ENCODE assay signal across 8 mouse cellular contexts in genomic region chr3:101212403-101213211, GRCm38 (mm10).
DNase-seq lines count a peak whose midpoint lies in the region; ATAC-seq and TF ChIP-seq lines count a peak whose summit lies in the region.

No protein-coding gene starts in this region.

- WGBS in intestine, postnatal 0 days = 14% methylated on average over 12 of the region's 12 CpGs
- WGBS in neural tube, embryonic 11.5 days = 6% methylated on average over 12 of the region's 12 CpGs

- no peaks in the 10 kb centered on the region for H3K36me3 ChIP-seq in intestine, postnatal 0 days (ENCODE audit: control insufficient read depth, insufficient read depth)
- H3K36me3 ChIP-seq in neural tube, embryonic 11.5 days (ENCODE audit: control insufficient read depth, insufficient read depth, low read length) = no peaks in the 10 kb centered on the region

- H3K9ac ChIP-seq in intestine, postnatal 0 days (ENCODE audit: low read depth, low read length) = peak overlapping the region; percentile 17; the same call in 1 of the 2 replicates
- H3K9ac ChIP-seq in neural tube, embryonic 11.5 days (ENCODE audit: low read length) = peak overlapping the region; percentile 36

- peak; percentile 53 for ATAC-seq in intestine, postnatal 0 days
- ATAC-seq in neural tube, embryonic 11.5 days (ENCODE audit: insufficient read depth, low FRiP score, low TSS enrichment) = peak; percentile 85

- H3K27me3 ChIP-seq in intestine, postnatal 0 days (replicated peaks; ENCODE audit: control insufficient read depth, insufficient read depth, low read length) = no peaks in the 10 kb centered on the region
- no peaks in the 10 kb centered on the region for H3K27me3 ChIP-seq in neural tube, embryonic 11.5 days (ENCODE audit: control insufficient read depth, insufficient read depth, low read length)

- TF ChIP-seq CTCF in intestine, postnatal 0 days (IDR thresholded peaks at IDR 0.05; ENCODE audit: low read depth) = no peak

- peak; percentile 25 for DNase-seq in adrenal gland, adult 2 months
- no peak for DNase-seq in adrenal gland, adult 18-20 months (ENCODE audit: low spot score in 2 of 2)
- peak; percentile 14 for DNase-seq in right cerebral cortex, adult 18-20 months
- no peak for DNase-seq in right cerebral cortex, postnatal 36 days (ENCODE audit: low spot score in 2 of 2)
- DNase-seq in heart, adult 9 months (ENCODE audit: low spot score in 2 of 2) = peak; percentile 48 to 60
- peak; percentile 60 for DNase-seq in neural tube, embryonic 11.5 days (ENCODE audit: low spot score)
- DNase-seq in spleen, postnatal 36 days (ENCODE audit: low spot score in 2 of 2) = no peak

- no peaks in the 10 kb centered on the region for H3K9me3 ChIP-seq in intestine, postnatal 0 days (ENCODE audit: control insufficient read depth)
- H3K9me3 ChIP-seq in neural tube, embryonic 11.5 days (ENCODE audit: control insufficient read depth, low read length) = no peaks in the 10 kb centered on the region

- peak overlapping the region; percentile 44 for H3K4me2 ChIP-seq in intestine, postnatal 0 days (replicated peaks; ENCODE audit: low read depth)
- peak overlapping the region; percentile 29; the same call in 1 of the 2 replicates for H3K4me2 ChIP-seq in neural tube, embryonic 11.5 days (ENCODE audit: low read depth)

- no peak overlapping the region for H3K4me3 ChIP-seq in intestine, postnatal 0 days (ENCODE audit: low read depth, low read length)
- H3K4me3 ChIP-seq in neural tube, embryonic 11.5 days (ENCODE audit: low read depth, low read length) = no peak overlapping the region

- H3K4me1 ChIP-seq in intestine, postnatal 0 days (replicated peaks; ENCODE audit: control insufficient read depth, insufficient read depth, low read length) = peaks cover 8% of the 10 kb centered on the region
- H3K4me1 ChIP-seq in neural tube, embryonic 11.5 days (ENCODE audit: control insufficient read depth, insufficient read depth, low read length) = peaks cover 18% of the 10 kb centered on the region

- H3K27ac ChIP-seq in intestine, postnatal 0 days (ENCODE audit: low read depth, low read length) = peak overlapping the region; percentile 54; the same call in 1 of the 2 replicates
- H3K27ac ChIP-seq in neural tube, embryonic 11.5 days (ENCODE audit: low read depth, low read length) = peak overlapping the region; percentile 80

Comparison
In these comparisons a context has a peak if more than half of its experiments do, and no peak if none do; other contexts are left out.
1. DNase-seq: peak in adrenal gland, adult 2 months (single experiment), right cerebral cortex, adult 18-20 months (single experiment), heart, adult 9 months (2 of 2) and neural tube, embryonic 11.5 days (single experiment); none in adrenal gland, adult 18-20 months (0 of 2), right cerebral cortex, postnatal 36 days (0 of 2) and spleen, postnatal 36 days (0 of 2).